Mouse (Mus musculus) right cerebral cortex, postnatal 4 days (tissue): Measurements from ENCODE around the gene Dlg2.

ENCODE experiments used
- DNase-seq: peaks from one replicate; pipeline ENCODE4 v3.0.0-alpha.2; 2022

Gene Dlg2

GRCm38 (mm10) chr7:91463256-91463655 is 986.8 kb downstream of the Dlg2 start:
- no peak for DNase-seq

DNA sequence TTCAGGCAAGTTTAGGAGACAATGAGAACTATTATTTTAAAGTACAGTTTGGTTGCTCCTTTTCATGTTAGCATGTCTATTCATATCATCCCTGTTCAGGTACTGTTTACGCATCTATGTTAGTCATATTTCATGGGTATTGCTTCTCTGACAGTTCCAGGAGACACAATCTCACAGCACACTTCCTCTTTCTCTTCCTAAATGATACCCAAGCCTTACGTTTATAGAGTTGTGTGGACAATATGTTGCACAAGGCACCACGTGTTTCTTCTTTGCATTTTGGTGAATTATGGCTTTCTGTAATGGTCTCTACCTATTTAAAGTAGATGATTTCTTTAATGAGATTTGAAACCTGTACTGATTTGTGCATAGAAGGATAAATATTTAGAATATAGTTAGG is 990.6 kb downstream of the Dlg2 start:
- DNase-seq: no peak

DNA sequence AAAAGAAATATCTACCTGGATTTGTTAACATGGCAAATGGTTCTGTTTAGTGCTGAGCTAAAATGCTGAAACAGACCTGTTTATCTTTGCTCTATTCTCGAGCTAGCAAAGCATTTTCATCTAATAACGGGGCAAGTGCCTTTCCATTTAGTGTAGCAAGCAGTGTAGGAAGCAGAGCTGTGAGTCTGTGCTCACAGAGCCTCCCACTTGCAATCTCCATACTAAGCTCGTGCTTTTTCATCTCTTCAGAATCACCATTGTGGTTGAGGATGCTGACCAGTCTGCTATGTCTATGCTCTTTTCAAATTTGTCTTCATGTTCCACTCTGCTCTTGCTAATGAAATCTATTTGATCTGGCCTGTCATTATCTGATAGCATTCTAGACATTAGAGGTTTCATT is 1002.7 kb downstream of the Dlg2 start:
- no peak for DNase-seq

GRCm38 (mm10) chr7:91481574-91482197 is 1005.2 kb downstream of the Dlg2 start:
- no peak for DNase-seq

DNA sequence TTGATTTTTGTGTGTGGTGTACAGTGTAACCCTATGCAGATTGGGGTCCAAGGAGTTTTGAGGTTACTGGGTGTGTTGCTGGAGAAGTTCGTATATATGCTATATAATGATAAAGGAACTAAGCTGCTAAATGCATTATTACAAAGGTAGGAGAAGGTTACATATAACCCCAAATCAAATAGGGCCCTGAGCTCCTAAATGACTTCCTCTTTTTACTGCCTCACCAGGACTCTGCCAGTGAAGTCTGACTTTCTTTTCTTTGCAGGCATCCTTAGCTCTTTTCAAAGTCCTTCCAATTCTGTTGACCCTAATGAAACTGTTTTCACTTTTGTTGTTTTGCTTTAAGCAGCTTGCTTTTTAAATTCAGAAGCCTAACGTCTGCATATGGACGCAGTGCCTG is 1016.8 kb downstream of the Dlg2 start:
- DNase-seq: no peak

DNA sequence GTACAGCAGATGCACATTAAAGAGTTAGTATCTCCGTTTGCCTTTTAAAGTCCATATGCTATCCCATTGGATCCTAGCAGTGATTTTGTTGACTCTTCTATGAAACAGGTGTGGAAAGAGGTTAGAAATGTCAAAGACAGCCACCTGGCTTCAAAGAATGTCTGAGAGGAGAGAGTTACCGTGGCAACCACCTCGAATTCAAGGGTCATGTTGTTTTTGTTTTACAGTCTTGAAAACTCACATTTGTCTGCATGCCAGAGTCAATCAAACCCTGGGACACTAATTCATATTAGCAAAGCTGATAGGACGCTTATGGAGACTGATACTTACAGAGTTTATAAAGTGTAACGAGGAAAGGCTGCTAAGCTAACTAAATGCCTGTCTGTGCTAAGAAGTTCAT is 1019.1 kb downstream of the Dlg2 start:
- DNase-seq: no peak

GRCm38 (mm10) chr7:91511119-91511518 is 1034.6 kb downstream of the Dlg2 start:
- DNase-seq: no peak

- no peak for DNase-seq
These were observed 1038.0 kb downstream of the Dlg2 start for GRCm38 (mm10) chr7:91514445-91514844.

GRCm38 (mm10) chr7:91516225-91516624 is 1039.8 kb downstream of the Dlg2 start:
- no peak for DNase-seq

DNA sequence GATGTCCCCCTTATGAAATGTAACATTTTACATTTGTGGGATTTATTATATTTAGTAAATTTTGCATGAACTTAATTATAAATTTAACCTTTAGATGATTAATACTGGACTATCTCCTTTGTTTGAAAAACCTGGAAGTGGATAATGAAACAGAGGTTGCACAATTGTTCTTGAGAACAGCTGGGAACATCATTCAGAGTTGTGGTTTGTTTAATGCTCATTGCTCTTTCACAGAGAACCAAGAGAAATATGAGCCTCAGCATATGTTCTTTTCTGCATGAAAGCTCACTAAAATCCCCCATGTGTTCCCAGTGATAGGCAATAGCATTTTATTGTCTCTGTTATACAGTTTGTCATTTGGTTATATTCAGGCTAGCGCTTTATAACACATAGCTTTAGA is 1049.4 kb downstream of the Dlg2 start:
- no peak for DNase-seq

DNA sequence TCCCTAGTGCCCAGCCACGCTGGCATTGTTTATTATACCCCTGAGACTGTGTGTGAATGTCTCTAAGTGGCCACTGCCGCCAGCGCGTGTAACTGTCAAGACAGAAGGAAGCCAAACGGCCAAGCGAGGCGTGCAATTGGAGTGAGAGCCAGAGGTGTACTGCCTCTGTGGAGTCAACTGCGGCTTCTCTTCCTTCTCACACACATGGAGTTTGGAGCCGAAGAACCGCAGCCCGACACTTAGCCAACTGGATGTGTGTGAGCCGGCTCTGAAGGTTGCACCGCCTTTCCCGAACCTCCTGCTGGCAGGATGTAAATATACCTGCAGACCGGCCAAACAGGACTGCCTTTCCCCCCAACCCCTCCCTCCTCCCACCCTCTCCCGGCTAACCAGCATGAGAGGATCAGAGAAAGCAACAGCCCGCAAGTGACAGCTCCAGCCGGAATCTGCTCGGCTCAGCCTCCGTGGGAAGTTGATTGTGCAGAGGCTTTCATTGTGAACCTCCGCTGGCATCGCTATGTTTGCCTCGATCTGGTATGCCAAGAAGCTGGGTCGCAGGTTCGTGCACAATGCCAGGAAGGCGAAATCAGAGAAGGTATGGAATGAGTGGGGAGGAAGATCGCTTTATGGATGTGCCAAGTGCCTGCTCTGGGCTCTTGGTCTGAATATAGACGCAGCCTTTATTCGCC is 1066.3 kb downstream of the Dlg2 start:
- peak; percentile 26 for DNase-seq

GRCm38 (mm10) chr7:91543286-91543650 is 1066.8 kb downstream of the Dlg2 start:
- DNase-seq: no peak

DNA sequence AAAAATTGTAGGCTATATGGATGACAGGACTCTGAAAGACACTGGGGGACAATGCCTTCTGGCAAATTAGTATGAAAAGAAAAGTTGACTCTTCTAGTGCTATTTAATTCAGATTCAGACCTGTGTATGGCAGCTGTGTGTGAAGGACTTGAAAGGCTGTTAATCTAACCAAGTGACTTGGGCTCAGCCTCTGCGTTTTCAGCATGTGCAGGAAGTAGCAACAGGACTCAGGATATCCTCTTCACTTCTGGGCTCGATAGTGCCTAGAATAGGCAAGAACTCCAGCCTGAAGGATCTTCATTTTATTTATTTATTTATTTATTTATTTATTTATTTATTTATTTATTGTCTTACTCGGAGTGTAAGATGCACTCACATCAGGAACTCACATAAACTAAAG is 1068.1 kb downstream of the Dlg2 start:
- no peak for DNase-seq

- no peak for DNase-seq
These were observed 1072.3 kb downstream of the Dlg2 start for GRCm38 (mm10) chr7:91548796-91549195.

- no peak for DNase-seq
These were observed 1081.1 kb downstream of the Dlg2 start for GRCm38 (mm10) chr7:91557582-91557981.

DNA sequence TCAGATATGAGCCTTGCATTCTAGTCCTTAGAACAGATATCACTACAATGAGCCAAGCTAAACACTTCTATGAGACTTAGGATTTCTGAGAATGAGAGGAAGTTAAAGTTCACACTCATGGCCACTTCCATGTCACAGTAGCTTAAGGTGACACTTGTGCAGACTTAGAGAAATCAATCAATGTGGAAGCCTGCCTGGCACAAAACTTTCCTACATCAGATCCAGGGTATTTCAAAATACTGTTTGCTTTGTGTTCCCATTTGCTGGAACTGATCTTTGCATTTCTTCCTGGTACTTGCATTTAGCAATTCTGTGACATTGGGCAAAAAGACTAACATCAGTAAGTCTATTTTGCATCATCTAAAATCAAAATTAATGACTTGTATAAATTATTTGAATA is 1091.0 kb downstream of the Dlg2 start:
- no peak for DNase-seq

GRCm38 (mm10) chr7:91570969-91571368 is 1094.5 kb downstream of the Dlg2 start:
- DNase-seq: no peak

DNA sequence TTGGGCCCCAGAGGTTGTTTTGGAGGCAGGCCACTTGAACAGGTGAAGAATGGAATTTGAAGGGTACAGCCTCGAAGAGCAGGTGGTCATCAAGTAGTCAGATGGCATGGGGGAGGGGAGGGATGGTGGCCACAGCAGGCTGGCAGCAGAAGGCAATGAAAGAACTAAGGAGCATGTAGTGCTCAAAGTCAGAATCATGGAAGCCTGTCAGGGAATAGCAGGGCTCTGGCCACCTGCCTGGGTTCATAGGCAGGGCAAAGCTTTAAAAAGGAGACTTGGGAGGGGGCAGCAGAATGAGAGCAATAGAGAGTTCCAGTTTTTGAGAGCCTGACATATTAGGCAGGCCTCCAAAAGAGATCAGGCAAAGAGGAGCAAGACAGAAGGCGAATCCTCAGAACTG is 1096.2 kb downstream of the Dlg2 start:
- DNase-seq: no peak

DNA sequence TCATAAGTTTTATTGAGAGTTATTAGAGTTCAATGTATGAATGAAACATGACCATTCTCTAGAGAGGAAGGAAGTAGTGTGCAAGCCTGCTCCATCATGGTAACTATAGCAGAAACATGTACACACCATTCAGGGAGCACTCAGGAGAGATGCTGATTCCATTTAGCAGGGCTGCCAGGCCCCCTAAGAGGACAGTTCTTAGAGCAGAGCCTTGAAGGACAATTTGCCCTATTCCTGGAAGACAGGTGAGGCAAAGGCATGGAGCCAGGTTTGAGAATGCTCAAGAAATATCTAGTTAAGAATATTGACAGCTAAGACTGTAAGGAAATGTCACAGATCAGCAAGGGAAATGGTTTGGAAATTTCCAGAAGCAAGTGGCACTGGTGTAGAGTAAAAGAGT is 1096.8 kb downstream of the Dlg2 start:
- no peak for DNase-seq

- no peak for DNase-seq
These were observed 1099.7 kb downstream of the Dlg2 start for GRCm38 (mm10) chr7:91576216-91576615.

- no peak for DNase-seq
These were observed 1105.7 kb downstream of the Dlg2 start for GRCm38 (mm10) chr7:91582203-91582602.

DNA sequence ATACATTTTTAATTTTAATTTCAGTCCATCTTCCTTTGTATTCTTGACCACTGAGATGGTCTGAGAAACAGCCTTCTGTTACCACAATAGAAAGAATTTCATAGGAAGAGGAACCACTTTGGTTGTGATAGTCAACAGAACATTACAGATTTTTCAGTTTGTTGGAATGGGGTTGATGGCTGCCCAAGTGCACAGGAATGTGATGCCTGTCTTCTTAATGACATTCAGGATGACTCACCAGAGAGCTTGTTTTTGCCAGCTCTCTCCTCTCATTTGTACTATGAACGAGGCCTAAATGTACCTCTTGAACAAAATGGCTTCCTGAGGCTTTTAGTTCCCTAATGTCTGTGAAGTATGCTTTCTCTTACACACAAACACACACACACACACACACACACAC is 1107.1 kb downstream of the Dlg2 start:
- DNase-seq: no peak

DNA sequence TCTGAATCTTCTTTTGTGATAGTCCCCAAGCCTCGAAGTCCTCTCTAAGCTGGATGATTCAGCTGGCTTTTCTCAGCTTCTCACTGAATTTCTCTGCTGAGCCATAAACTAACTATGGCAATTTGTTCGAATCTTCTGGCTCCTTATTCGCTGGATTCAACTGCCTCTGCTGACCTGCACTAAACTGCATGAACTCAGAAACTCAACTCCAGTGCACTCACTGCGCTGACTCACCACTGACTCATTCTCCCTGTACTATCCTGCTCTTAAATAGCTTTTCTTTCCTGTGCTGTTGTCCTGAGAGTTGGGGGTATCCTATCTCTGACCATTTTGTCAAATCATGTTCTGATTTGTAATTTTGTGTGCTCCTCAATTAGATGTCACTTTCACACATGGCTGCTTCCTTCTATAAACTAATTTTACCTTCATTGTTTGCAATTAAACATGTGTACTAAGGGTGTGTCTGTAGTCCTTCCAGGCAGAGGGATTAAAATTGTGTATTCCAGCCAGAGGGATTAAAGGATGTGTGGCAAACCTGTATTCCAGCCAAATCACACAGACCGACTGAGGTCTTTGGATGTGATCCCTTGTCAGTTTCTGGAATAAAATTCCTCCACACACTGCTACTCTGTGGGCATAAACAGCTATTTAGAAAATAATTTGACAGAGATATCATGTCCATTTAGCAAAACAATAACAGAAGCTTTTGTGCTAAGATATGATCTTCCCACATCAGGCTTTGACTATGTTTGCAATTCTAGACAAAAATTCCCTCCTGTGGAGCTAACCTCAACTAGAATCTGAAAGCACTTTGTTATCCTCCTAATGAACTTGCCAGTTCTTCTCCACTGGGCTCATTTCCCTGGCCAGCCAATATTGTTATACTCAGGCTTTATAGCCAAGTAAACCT is 1115.0 kb downstream of the Dlg2 start:
- no peak for DNase-seq

DNA sequence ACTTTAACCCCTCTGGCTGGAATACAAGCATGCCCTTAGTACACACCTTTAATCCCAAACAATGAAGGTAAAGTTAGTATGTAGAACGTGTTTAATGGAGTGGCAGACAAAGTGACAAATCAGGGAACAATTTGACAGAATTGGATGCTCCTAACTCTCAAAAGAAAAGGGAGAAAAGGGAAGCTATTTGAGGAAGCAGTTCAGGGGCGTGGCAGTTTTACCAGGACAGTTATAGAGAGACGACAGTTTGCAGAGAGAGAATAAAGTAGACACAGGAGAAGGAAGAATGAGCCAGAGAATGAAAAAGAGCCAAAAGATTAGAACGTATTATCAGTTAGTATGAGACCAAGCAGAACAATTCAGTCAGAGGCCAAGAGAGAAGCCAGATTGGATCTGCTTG is 1122.1 kb downstream of the Dlg2 start:
- DNase-seq: no peak
